Mouse (Mus musculus): ENCODE measurements around the gene Obscn. TPM values are rescaled to one million over a fixed set of nuclear protein-coding genes. Genes with fewer than 3 reads are reported as not detected.
A peak's percentile ranks its signal among the peaks of the same experiment; 100 is the strongest.

The Obscn gene
- polyA plus RNA-seq, 1 experiment = 19.0 TPM

DNA sequence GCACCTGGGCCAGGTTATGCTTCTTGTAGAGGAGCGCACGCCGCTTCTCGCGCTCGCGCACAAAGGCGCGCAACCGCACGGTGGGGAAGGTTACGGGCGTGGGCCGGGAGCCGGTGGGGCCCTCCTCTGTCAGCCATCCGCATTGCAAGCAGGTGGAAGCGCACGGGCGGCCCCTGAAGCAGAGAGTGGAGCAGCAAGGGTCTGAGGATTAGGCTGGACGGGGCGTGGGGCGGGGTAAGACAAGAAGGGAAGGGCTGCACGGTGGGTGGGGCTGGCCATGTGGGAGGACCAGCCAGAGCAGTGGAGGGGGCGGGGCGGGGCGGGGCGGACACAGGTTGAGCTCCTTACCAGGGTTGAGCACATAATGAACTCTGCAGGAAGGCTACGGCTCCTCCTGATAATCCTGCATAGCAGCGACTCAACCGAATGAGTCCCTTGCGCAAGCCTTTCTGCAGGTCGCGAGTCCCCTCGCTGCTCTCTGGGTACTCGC lies 141.8 kb downstream of the Obscn start:
- Histone ChIP-seq H3K4me3 (replicated peaks; ENCODE audit: extremely low read depth, low read depth, low read length) (peak overlapping the region; percentile 45), H3K4me1 (ENCODE audit: control insufficient read depth, insufficient read depth, low read length) (peaks cover 3% of the 10 kb centered on the region; the same call in 1 of the 2 replicates)
- 2% methylated on average over 29 of the region's 35 CpGs for WGBS
- no peak for TF ChIP-seq POLR2A (IDR thresholded peaks at IDR 0.05; ENCODE audit: borderline replicate concordance, extremely low read depth, low read depth, low read length)
- TF ChIP-seq CTCF (IDR thresholded peaks at IDR 0.05; ENCODE audit: insufficient read depth, low read length) = no peak
- peak; percentile 45 for DNase-seq

DNA sequence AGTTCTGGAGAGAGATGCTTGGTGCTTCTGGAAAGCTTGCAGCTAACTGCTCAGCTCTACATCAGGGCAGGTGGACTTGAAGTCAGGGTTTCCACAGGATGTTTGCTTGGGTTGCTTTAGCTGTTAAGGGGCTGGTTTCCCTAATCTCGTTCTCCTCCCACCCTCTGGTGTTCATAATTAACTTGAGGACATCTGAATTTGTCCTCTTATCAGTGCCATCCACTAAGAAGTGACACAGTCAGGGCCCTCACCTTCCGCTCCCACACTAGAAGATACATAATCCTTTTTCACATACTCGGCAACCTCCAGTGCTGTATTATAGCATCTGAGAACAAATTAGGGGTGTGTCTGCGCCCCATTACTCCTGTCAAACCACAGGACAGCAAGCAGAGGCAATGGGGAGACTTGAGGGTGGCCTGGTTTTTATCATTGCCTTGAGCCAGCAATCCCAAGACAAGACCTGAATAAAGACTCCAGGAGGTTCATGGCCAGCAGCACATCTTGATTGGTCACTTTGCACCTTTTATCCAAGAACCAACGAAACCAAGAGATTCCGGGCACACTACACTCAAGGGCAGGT lies 143.0 kb downstream of the Obscn start:
- Histone ChIP-seq H3K4me3 (replicated peaks; ENCODE audit: extremely low read depth, low read depth, low read length) (no peak overlapping the region), H3K4me1 (ENCODE audit: control insufficient read depth, insufficient read depth, low read length) (peaks cover 3% of the 10 kb centered on the region; the same call in 1 of the 2 replicates)
- DNase-seq = no peak
- 75% methylated on average over 6 of the region's 6 CpGs for WGBS
- no peak for TF ChIP-seq CTCF (IDR thresholded peaks at IDR 0.05; ENCODE audit: insufficient read depth, low read length)
- no peak for TF ChIP-seq POLR2A (IDR thresholded peaks at IDR 0.05; ENCODE audit: borderline replicate concordance, extremely low read depth, low read depth, low read length)

DNA sequence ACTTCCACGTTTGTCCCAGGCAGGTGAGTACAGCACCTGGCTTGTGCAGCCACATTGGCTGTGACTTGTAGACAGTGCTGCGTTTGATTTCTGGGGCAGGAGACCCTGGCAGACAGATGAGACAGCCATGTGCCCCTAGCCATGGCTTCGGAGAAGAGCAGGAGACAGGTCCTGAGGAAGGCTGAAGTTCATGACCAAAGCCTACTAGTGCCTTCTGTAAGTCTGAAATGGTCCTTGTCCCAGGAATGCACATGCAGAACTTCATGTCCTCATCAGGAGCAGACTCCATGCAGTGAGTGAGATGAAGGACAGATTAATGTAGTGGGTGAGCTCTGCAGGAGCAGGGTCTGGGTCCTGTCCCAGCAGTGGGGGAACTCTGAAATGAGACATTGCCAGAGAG lies 144.3 kb downstream of the Obscn start:
- peaks cover 3% of the 10 kb centered on the region; the same call in 1 of the 2 replicates for H3K4me1 ChIP-seq (ENCODE audit: control insufficient read depth, insufficient read depth, low read length)
- no peak for TF ChIP-seq POLR2A (IDR thresholded peaks at IDR 0.05; ENCODE audit: borderline replicate concordance, extremely low read depth, low read depth, low read length)
- no peak for TF ChIP-seq CTCF (IDR thresholded peaks at IDR 0.05; ENCODE audit: insufficient read depth, low read length)
- 76% methylated on average over 3 of the region's 3 CpGs for WGBS
- H3K4me3 ChIP-seq (replicated peaks; ENCODE audit: extremely low read depth, low read depth, low read length) = no peak overlapping the region
- DNase-seq = no peak

DNA sequence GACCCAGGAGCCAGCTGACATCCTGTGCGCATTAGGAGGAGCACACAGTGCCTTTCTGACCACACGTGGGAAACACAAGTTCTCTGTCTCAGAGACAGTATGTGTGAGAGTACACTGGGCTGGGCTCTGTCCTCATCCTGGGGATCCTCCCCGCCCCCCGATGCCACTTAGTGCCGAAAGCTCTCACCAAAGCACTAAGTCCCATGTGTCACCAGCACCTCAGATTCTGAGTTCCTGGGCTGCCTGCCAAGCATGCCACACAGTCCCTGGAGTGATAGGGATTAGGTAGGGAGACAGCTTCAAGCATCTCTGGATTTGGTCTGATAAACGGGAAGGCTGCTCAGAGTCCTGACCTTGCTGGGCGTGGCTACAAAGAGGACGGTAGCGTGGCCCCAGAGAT lies 145.4 kb downstream of the Obscn start:
- WGBS = 63% methylated on average over 9 of the region's 9 CpGs
- no peak for TF ChIP-seq CTCF (IDR thresholded peaks at IDR 0.05; ENCODE audit: insufficient read depth, low read length)
- TF ChIP-seq POLR2A (IDR thresholded peaks at IDR 0.05; ENCODE audit: borderline replicate concordance, extremely low read depth, low read depth, low read length) = no peak
- no peak overlapping the region for H3K4me3 ChIP-seq (replicated peaks; ENCODE audit: extremely low read depth, low read depth, low read length)
- H3K4me1 ChIP-seq (ENCODE audit: control insufficient read depth, insufficient read depth, low read length) = peaks cover 3% of the 10 kb centered on the region; the same call in 1 of the 2 replicates
- DNase-seq = no peak

GRCm38 (mm10) chr11:58990141-58990540 lies 146.1 kb downstream of the Obscn start:
- no peak for DNase-seq
- 83% methylated on average over 17 of the region's 17 CpGs for WGBS
- Histone ChIP-seq H3K4me1 (ENCODE audit: control insufficient read depth, insufficient read depth, low read length) (peaks cover 3% of the 10 kb centered on the region; the same call in 1 of the 2 replicates), H3K4me3 (replicated peaks; ENCODE audit: extremely low read depth, low read depth, low read length) (no peak overlapping the region)
- TF ChIP-seq POLR2A (IDR thresholded peaks at IDR 0.05; ENCODE audit: borderline replicate concordance, extremely low read depth, low read depth, low read length) = no peak
- no peak for TF ChIP-seq CTCF (IDR thresholded peaks at IDR 0.05; ENCODE audit: insufficient read depth, low read length)

DNA sequence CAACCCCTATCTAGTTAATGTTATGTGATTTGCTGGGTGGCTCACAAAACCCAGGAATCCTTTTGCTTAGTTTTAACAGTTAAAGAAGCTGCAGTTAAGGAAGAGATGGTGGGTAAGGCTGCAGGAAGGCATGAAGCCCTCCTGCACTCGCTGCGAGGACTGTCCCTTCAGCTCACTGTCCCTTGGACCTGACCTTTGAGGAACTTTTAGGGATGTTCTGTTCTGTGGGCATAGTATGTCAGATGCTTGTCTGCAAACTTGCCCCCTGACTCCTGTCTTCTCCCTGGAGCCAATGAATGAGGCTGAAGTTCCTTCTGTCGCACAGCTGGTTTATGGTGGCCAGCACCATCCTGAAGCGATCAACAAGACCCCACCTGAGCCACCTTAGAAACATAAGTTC lies 147.0 kb downstream of the Obscn start:
- H3K4me3 ChIP-seq (replicated peaks; ENCODE audit: extremely low read depth, low read depth, low read length) = no peak overlapping the region
- H3K4me1 ChIP-seq (ENCODE audit: control insufficient read depth, insufficient read depth, low read length) = no peaks in the 10 kb centered on the region
- no peak for DNase-seq
- TF ChIP-seq CTCF (IDR thresholded peaks at IDR 0.05; ENCODE audit: insufficient read depth, low read length) (no peak), POLR2A (IDR thresholded peaks at IDR 0.05; ENCODE audit: borderline replicate concordance, extremely low read depth, low read depth, low read length) (no peak)
- 95% methylated on average over 4 of the region's 4 CpGs for WGBS

GRCm38 (mm10) chr11:58985299-58985917 lies 150.8 kb downstream of the Obscn start:
- TF ChIP-seq CTCF (IDR thresholded peaks at IDR 0.05; ENCODE audit: insufficient read depth, low read length) (no peak), POLR2A (IDR thresholded peaks at IDR 0.05; ENCODE audit: borderline replicate concordance, extremely low read depth, low read depth, low read length) (no peak)
- no peak for DNase-seq
- 73% methylated on average over 3 of the region's 3 CpGs for WGBS
- H3K4me1 ChIP-seq (ENCODE audit: control insufficient read depth, insufficient read depth, low read length) = peaks cover 10% of the 10 kb centered on the region
- no peak overlapping the region for H3K4me3 ChIP-seq (replicated peaks; ENCODE audit: extremely low read depth, low read depth, low read length)

GRCm38 (mm10) chr11:58984657-58985056 lies 151.5 kb downstream of the Obscn start:
- peaks cover 13% of the 10 kb centered on the region for H3K4me1 ChIP-seq (ENCODE audit: control insufficient read depth, insufficient read depth, low read length)
- H3K4me3 ChIP-seq (replicated peaks; ENCODE audit: extremely low read depth, low read depth, low read length) = no peak overlapping the region
- TF ChIP-seq POLR2A (IDR thresholded peaks at IDR 0.05; ENCODE audit: borderline replicate concordance, extremely low read depth, low read depth, low read length) (no peak), CTCF (IDR thresholded peaks at IDR 0.05; ENCODE audit: insufficient read depth, low read length) (no peak)
- 92% methylated on average over 7 of the region's 7 CpGs for WGBS
- no peak for DNase-seq

GRCm38 (mm10) chr11:58983691-58984341 lies 152.4 kb downstream of the Obscn start:
- peaks cover 17% of the 10 kb centered on the region for H3K4me1 ChIP-seq (ENCODE audit: control insufficient read depth, insufficient read depth, low read length)

More at GRCm38 (mm10) chr11:58983691-58984341, 152.4 kb downstream of the Obscn start:
- no peak for TF ChIP-seq CTCF (IDR thresholded peaks at IDR 0.05; ENCODE audit: insufficient read depth, low read length)
- no peak for TF ChIP-seq POLR2A (IDR thresholded peaks at IDR 0.05; ENCODE audit: borderline replicate concordance, extremely low read depth, low read depth, low read length)
- WGBS = 75% methylated on average over 6 of the region's 6 CpGs
- no peak overlapping the region for H3K4me3 ChIP-seq (replicated peaks; ENCODE audit: extremely low read depth, low read depth, low read length)
- DNase-seq = no peak
